Mouse (Mus musculus) neural tube, embryonic 12.5 days (tissue): ENCODE data around the gene Pax2. TPM values are rescaled to one million over a fixed set of nuclear protein-coding genes. Genes with fewer than 3 reads are reported as not detected.
"Not testable (repeated sequence)": the region's sequence is repeated elsewhere in the genome, so short reads cannot be mapped to it uniquely, and the experiment has no call there.

ENCODE experiments used
- ATAC-seq: fragments of 200-750 bp; cut with Nextera tagmentation; 2 replicates; pipeline ENCODE4 v1.8.0; 2017; ENCODE audit warnings: low read depth, mild to moderate bottlenecking, moderate TSS enrichment, moderate library complexity; ENCODE audit not compliant: low FRiP score
- H3K27ac ChIP-seq: fragments of 300-500 bp; sonication (generic); 2 replicates; pipeline ENCODE4 v1.5.1; 2016
- H3K27me3 ChIP-seq: fragments of 300-500 bp; sonication (generic); replicated peaks from 2 replicates; pipeline ENCODE4 v1.6.1; 2016; ENCODE audit warnings: mild to moderate bottlenecking
- H3K36me3 ChIP-seq: fragments of 300-500 bp; sonication (generic); 2 replicates; pipeline ENCODE4 v1.6.1; 2016; ENCODE audit warnings: mild to moderate bottlenecking
- H3K4me1 ChIP-seq: fragments of 300-500 bp; sonication (generic); 2 replicates; pipeline ENCODE4 v1.6.1; 2016
- H3K4me2 ChIP-seq: fragments of 300-500 bp; sonication (generic); replicated peaks from 2 replicates; pipeline ENCODE4 v1.6.1; 2016; ENCODE audit warnings: mild to moderate bottlenecking
- H3K4me3 ChIP-seq: fragments of 300-500 bp; sonication (generic); 2 replicates; pipeline ENCODE4 v1.5.1; 2016
- H3K9ac ChIP-seq: fragments of 300-500 bp; sonication (generic); 2 replicates; pipeline ENCODE4 v1.6.1; 2016; ENCODE audit warnings: mild to moderate bottlenecking
- H3K9me3 ChIP-seq: fragments of 300-500 bp; sonication (generic); 2 replicates; pipeline ENCODE4 v1.6.1; 2016; ENCODE audit warnings: mild to moderate bottlenecking
- whole genome bisulfite sequencing: fragments of 180-500 bp; shearing (Covaris S2); methylation state at CpG from one replicate; pipeline ENCODE4 v1.1.7; 2016; 5-methylcytosine and 5-hydroxymethylcytosine counted together
- polyA plus RNA-seq: library from polyadenylated mRNA; unstranded; fragments of >200 nt; fragmentation: Nextera tagmentation; extraction: Ambion mirVana; gene quantifications from 2 replicates; pipeline ENCODE4 v1.2.1, GENCODE M21; 2016

Gene Pax2
- polyA plus RNA-seq, 1 experiment from 2014 or later: 21.9 TPM

DNA sequence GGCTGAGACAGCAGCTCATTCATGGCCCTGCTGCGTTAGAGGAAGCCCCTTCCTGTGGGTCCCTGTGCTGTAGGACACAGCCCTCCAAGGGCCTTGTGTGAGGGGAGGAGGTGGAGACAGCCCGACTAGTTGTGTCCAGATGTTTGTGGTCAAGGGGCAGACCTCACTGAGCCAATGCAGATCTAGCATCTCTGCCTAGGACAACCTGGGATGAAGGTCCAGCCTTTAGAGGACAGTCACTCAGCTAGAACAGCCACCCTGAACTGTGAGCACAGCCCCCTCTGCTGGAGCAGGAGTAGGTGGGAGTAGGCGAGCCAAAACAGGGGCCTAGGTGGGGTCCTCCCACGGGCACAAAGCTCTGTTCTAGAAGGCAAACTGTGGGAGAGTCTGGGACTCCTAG, 70.0 kb downstream of the Pax2 start:
- Histone ChIP-seq H3K27ac (no peak overlapping the region), H3K4me2 (no peak overlapping the region), H3K36me3 (no peaks in the 10 kb centered on the region), H3K9me3 (no peaks in the 10 kb centered on the region), H3K9ac (no peak overlapping the region), H3K27me3 (peaks cover 45% of the 10 kb centered on the region), H3K4me3 (no peak overlapping the region), H3K4me1 (peaks cover 17% of the 10 kb centered on the region)
- no peak for ATAC-seq
- WGBS: 17% methylated on average over 4 of the region's 4 CpGs

- Histone ChIP-seq H3K4me2 (no peak overlapping the region), H3K36me3 (no peaks in the 10 kb centered on the region), H3K4me1 (peaks cover 31% of the 10 kb centered on the region), H3K27me3 (peaks cover 69% of the 10 kb centered on the region), H3K4me3 (no peak overlapping the region), H3K9me3 (no peaks in the 10 kb centered on the region), H3K27ac (no peak overlapping the region), H3K9ac (no peak overlapping the region)
- ATAC-seq: no peak
- WGBS: 21% methylated on average over 1 of the region's 1 CpGs
Measured at GRCm38 (mm10) chr19:44833391-44833790, 77.5 kb downstream of the Pax2 start.

GRCm38 (mm10) chr19:44834218-44835041, 78.6 kb downstream of the Pax2 start:
- Histone ChIP-seq H3K27me3 (peaks cover 80% of the 10 kb centered on the region), H3K9me3 (no peaks in the 10 kb centered on the region), H3K4me3 (no peak overlapping the region), H3K36me3 (no peaks in the 10 kb centered on the region), H3K9ac (no peak overlapping the region), H3K4me1 (peaks cover 31% of the 10 kb centered on the region), H3K27ac (0 out of 2 replicates have a peak overlapping the region, but pooled peaks have one; percentile 4), H3K4me2 (peak overlapping the region; percentile 72; the same call in 1 of the 2 replicates)
- 6% methylated on average over 11 of the region's 11 CpGs for WGBS
- peak; percentile 25; the same call in 1 of the 2 replicates for ATAC-seq

DNA sequence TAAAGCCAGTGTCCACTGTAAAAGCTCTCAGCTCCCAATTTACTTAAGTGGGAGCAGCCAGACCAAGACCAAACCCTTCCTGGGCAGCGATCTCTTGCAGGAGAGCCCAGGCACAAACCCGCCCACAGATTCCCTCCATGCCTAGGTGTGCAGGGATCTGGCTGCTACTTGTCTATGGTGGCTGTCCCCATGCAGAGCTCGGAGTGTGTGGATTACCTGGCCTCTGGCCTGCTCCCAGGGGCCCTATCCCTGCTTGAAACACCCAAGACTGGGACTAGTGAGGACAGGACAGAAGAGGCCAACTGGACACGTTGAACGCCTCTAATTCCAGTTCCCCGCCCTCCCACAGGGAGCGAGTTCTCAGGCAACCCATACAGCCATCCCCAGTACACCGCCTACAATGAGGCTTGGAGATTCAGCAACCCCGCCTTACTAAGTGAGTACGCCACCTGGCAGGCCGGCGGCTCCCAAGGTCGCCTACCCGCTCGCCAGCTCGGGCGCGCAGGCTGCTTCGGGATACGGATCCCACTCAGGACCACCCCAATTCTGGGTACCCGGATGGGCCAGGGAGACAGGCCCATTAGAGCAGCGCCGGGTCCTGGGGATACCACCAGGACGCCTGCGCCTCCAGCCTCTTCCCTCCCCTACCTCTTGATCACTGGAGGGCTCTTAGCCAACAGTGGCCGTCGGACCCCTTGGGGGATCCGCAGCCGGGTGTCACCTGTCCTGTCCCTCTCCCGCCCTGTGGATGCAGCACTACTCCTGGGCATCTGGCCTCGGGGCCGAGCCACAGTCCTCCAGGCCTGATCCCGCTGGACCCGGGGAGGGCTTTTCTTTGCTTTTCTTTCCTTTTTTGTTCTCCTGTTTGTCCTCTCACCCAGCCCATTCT, 79.4 kb downstream of the Pax2 start:
- H3K9me3 ChIP-seq: no peaks in the 10 kb centered on the region

GRCm38 (mm10) chr19:44835931-44836861, 80.4 kb downstream of the Pax2 start:
- H3K9me3 ChIP-seq: no peaks in the 10 kb centered on the region
- H3K36me3 ChIP-seq: no peaks in the 10 kb centered on the region
- peaks cover 31% of the 10 kb centered on the region for H3K4me1 ChIP-seq
- no peak overlapping the region for H3K27ac ChIP-seq
- peak; percentile 19; the same call in 1 of the 2 replicates for ATAC-seq
- H3K9ac ChIP-seq: peak overlapping the region; percentile 18; the same call in 1 of the 2 replicates
- H3K4me2 ChIP-seq: peak overlapping the region; percentile 72
- peaks cover 84% of the 10 kb centered on the region for H3K27me3 ChIP-seq
- peak overlapping the region; percentile 39 for H3K4me3 ChIP-seq
- WGBS: under 1% methylated on average over 69 of the region's 71 CpGs

More for the DNA sequence above, 79.4 kb downstream of the Pax2 start:
- 4% methylated on average over 34 of the region's 34 CpGs for WGBS
- Histone ChIP-seq H3K27ac (0 out of 2 replicates have a peak overlapping the region, but pooled peaks have one; percentile 4), H3K9ac (peak overlapping the region; percentile 18; the same call in 1 of the 2 replicates), H3K4me2 (peak overlapping the region; percentile 72), H3K27me3 (peaks cover 87% of the 10 kb centered on the region), H3K36me3 (no peaks in the 10 kb centered on the region), H3K4me3 (peak overlapping the region; percentile 39; the same call in 1 of the 2 replicates), H3K4me1 (peaks cover 31% of the 10 kb centered on the region)
- peak; percentile 28; the same call in 1 of the 2 replicates for ATAC-seq

- peaks cover 31% of the 10 kb centered on the region for H3K4me1 ChIP-seq
- H3K4me2 ChIP-seq: peak overlapping the region; percentile 72; the same call in 1 of the 2 replicates
- under 1% methylated on average over 37 of the region's 37 CpGs for WGBS
- peaks cover 70% of the 10 kb centered on the region for H3K27me3 ChIP-seq
- no peak overlapping the region for H3K9ac ChIP-seq
- H3K9me3 ChIP-seq: no peaks in the 10 kb centered on the region
- no peak overlapping the region for H3K27ac ChIP-seq
- no peaks in the 10 kb centered on the region for H3K36me3 ChIP-seq
- 0 out of 2 replicates have a peak overlapping the region, but pooled peaks have one; percentile 2 for H3K4me3 ChIP-seq
- ATAC-seq: no peak
Measured at GRCm38 (mm10) chr19:44837426-44838205, 81.8 kb downstream of the Pax2 start.

DNA sequence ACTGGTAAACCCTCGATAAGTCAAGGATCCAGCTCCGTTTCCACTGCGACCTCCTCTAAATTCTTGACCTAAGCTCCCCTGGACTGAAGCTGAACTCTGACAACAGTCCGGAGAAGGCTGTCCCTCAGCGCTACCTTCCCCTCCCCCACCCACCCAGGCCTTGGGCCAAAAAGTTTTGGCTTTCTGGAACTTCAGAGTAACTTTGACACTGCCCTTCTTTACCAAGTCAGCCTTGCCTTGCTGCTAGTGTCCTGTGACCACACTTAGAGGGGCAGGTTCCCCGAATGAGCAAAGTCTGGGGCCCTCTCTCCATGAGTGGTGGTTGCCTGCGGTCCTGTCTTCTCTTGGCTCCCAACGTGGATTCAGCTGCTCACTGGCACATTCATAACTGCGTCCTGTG, 82.5 kb downstream of the Pax2 start:
- Histone ChIP-seq H3K4me3 (no peak overlapping the region), H3K4me1 (peaks cover 31% of the 10 kb centered on the region), H3K4me2 (no peak overlapping the region), H3K27ac (no peak overlapping the region), H3K36me3 (no peaks in the 10 kb centered on the region), H3K27me3 (peaks cover 63% of the 10 kb centered on the region), H3K9me3 (no peaks in the 10 kb centered on the region), H3K9ac (no peak overlapping the region)
- ATAC-seq: no peak
- 14% methylated on average over 9 of the region's 9 CpGs for WGBS

DNA sequence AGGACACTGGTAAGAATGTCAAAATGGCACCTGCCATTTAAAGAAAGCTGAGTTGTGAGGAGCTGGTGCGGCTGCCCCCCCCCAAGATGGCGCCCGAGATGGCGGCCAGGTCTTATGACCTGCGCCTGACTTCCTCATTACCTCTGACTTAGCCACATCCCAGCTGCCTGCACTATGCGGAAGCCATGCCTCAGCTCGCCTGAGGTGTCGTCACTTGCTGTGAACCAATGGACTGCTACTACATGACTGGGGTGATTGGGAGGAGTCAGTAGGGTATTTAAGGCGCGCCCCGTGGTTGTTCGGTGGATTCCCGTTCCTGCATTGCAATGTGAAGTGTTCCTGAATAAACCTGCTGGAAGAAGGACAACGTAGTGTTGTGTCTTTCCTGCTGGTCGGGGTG, 86.8 kb downstream of the Pax2 start:
- not testable (repeated sequence) for H3K9ac ChIP-seq, H3K4me3 ChIP-seq, H3K4me1 ChIP-seq, H3K27ac ChIP-seq, H3K9me3 ChIP-seq, H3K36me3 ChIP-seq, H3K4me2 ChIP-seq, ATAC-seq
- peaks cover 21% of the 10 kb centered on the region for H3K27me3 ChIP-seq
- 89% methylated on average over 15 of the region's 15 CpGs for WGBS

DNA sequence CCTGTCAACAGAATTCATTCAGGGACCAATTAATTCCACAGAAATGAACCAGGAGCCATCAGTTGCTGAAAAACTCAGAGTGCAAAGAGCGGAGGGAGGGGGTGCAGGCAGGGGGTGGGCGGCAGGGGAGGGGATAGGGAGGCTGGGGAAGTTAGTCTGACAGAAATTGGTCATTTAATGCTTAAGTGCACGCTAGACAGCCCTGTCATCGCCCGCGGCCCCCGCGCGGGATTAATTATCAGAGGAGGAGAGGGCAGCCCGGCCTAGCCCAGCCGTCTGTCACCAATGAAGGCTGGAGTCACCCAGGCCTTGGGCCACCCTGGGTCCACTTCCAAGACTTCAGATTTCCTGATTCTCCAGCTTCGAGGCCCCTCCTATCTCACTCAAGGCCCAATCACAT, 93.6 kb downstream of the Pax2 start:
- 81% methylated on average over 12 of the region's 12 CpGs for WGBS
- Histone ChIP-seq H3K4me2 (no peak overlapping the region), H3K36me3 (no peaks in the 10 kb centered on the region), H3K27ac (no peak overlapping the region), H3K9me3 (no peaks in the 10 kb centered on the region), H3K27me3 (no peaks in the 10 kb centered on the region), H3K4me1 (no peaks in the 10 kb centered on the region), H3K9ac (no peak overlapping the region), H3K4me3 (no peak overlapping the region)
- no peak for ATAC-seq

GRCm38 (mm10) chr19:44858671-44859070, 102.8 kb downstream of the Pax2 start:
- Histone ChIP-seq H3K27me3 (no peaks in the 10 kb centered on the region), H3K4me3 (no peak overlapping the region), H3K36me3 (no peaks in the 10 kb centered on the region), H3K4me1 (no peaks in the 10 kb centered on the region), H3K27ac (no peak overlapping the region), H3K9me3 (no peaks in the 10 kb centered on the region; the same call in 1 of the 2 replicates), H3K9ac (no peak overlapping the region), H3K4me2 (no peak overlapping the region)
- ATAC-seq: no peak
- WGBS: 93% methylated on average over 1 of the region's 1 CpGs

DNA sequence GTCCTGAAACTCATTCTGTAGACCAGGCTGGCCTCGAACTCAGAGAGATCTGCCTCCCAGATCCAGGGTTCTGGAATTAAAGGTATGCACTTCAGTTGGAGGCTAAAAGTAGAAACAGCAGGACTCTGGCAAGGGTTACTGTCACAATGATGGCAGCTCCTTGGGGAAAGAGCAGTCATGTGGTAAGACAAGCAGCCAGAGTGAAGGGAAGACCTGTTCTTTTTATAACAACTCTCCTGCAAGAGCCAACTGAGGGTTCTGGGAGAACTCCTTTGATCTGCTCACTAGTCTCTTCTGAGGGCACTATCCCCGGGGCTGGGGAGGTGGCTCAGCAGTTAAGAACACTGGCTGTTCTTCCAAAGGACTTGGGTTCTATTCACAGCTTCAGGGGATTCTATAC, 112.9 kb downstream of the Pax2 start:
- Histone ChIP-seq H3K36me3 (no peaks in the 10 kb centered on the region), H3K27ac (no peak overlapping the region), H3K4me2 (no peak overlapping the region), H3K4me1 (no peaks in the 10 kb centered on the region), H3K27me3 (no peaks in the 10 kb centered on the region), H3K4me3 (no peak overlapping the region), H3K9me3 (no peaks in the 10 kb centered on the region), H3K9ac (no peak overlapping the region)
- no peak for ATAC-seq
- WGBS: 46% methylated on average over 2 of the region's 2 CpGs
